In genomic region chr1:131351436-131351835, GRCm38 (mm10) we compare ENCODE assay signal across 8 mouse cellular contexts.
DNase-seq lines count a peak whose midpoint lies in the region; ATAC-seq and TF ChIP-seq lines count a peak whose summit lies in the region.
"Had no signal": no experiment of that assay in that cellular context is flagged by ENCODE, and none has a peak within 500 bp of the region (broad histone marks: within the 10 kb centered on the region; RNA-seq: fewer than 3 reads in every experiment).

No protein-coding gene starts in this region.

- 60% methylated on average over 2 of the region's 2 CpGs for WGBS in neural tube, embryonic 12.5 days
- WGBS in forebrain, embryonic 16.5 days: 11% methylated on average over 2 of the region's 2 CpGs

- no peak overlapping the region for H3K4me3 ChIP-seq in neural tube, embryonic 12.5 days
- H3K4me3 ChIP-seq in forebrain, embryonic 16.5 days (replicated peaks; ENCODE audit: low read length): no peak overlapping the region
- H3K4me3 ChIP-seq in left cerebral cortex, adult 2 months: no peak overlapping the region

- DNase-seq in neural tube, embryonic 10.5 days (ENCODE audit: extremely low spot score, low spot score): no peak
- peak; percentile 26 for DNase-seq in left cerebral cortex, adult 2 months (ENCODE audit: extremely low spot score in 1 of 2, low spot score in 2 of 2)
- no peak for DNase-seq in embryo, embryonic 10.5 days (ENCODE audit: low spot score)
- no peak for DNase-seq in c-Kit-positive CD71-positive TER-119-positive erythroid progenitor cells, embryonic 14.5 days (ENCODE audit: low spot score)

- H3K36me3 ChIP-seq in neural tube, embryonic 12.5 days: peaks cover 15% of the 10 kb centered on the region
- H3K36me3 ChIP-seq in forebrain, embryonic 16.5 days (ENCODE audit: control insufficient read depth, insufficient read depth): peaks cover 28% of the 10 kb centered on the region

- TF ChIP-seq CTCF in left cerebral cortex, adult 2 months (IDR thresholded peaks at IDR 0.05): no peak

- ATAC-seq in neural tube, embryonic 12.5 days (ENCODE audit: low FRiP score, low read depth): peak; percentile 48; the same call in 1 of the 2 replicates
- peak; percentile 98 for ATAC-seq in forebrain, embryonic 16.5 days
- no peak for ATAC-seq in erythroid progenitor cell, adult 5-6 weeks (replicated peaks; ENCODE audit: low FRiP score, poor library complexity, severe bottlenecking)
- ATAC-seq: Patski had no signal

- no peak overlapping the region for H3K27ac ChIP-seq in neural tube, embryonic 12.5 days
- H3K27ac ChIP-seq in forebrain, embryonic 16.5 days (ENCODE audit: low read length): peak overlapping the region; percentile 83
- peak overlapping the region; percentile 25 for H3K27ac ChIP-seq in left cerebral cortex, adult 2 months

- H3K4me2 ChIP-seq in neural tube, embryonic 12.5 days (replicated peaks): no peak overlapping the region
- H3K4me2 ChIP-seq in forebrain, embryonic 16.5 days (ENCODE audit: low read length): no peak overlapping the region; the same call in 1 of the 2 replicates

- H3K9me3 ChIP-seq in neural tube, embryonic 12.5 days: no peaks in the 10 kb centered on the region
- H3K9me3 ChIP-seq in forebrain, embryonic 16.5 days (ENCODE audit: control insufficient read depth, low read length): no peaks in the 10 kb centered on the region

- intact Hi-C loops in left cerebral cortex, adult 2 months (cut with DNase I): no loop called here

- H3K27me3 ChIP-seq in neural tube, embryonic 12.5 days (replicated peaks): no peaks in the 10 kb centered on the region
- no peaks in the 10 kb centered on the region for H3K27me3 ChIP-seq in forebrain, embryonic 16.5 days (replicated peaks; ENCODE audit: control insufficient read depth, insufficient read depth, low read length)
- H3K27me3 ChIP-seq: Patski had no signal

- no peaks in the 10 kb centered on the region for H3K4me1 ChIP-seq in neural tube, embryonic 12.5 days
- H3K4me1 ChIP-seq in forebrain, embryonic 16.5 days (replicated peaks; ENCODE audit: control insufficient read depth, insufficient read depth, low read length): peaks cover 23% of the 10 kb centered on the region

- H3K9ac ChIP-seq in neural tube, embryonic 12.5 days: no peak overlapping the region
- no peak overlapping the region; the same call in 1 of the 2 replicates for H3K9ac ChIP-seq in forebrain, embryonic 16.5 days (replicated peaks; ENCODE audit: low read depth, low read length)

Comparison
In these comparisons a context has a peak if more than half of its experiments do, and no peak if none do; other contexts are left out.
1. DNase-seq: peak in left cerebral cortex, adult 2 months (2 of 2); none in neural tube, embryonic 10.5 days (single experiment), embryo, embryonic 10.5 days (single experiment) and c-Kit-positive CD71-positive TER-119-positive erythroid progenitor cells, embryonic 14.5 days (single experiment).